ENCODE assay signal across 12 mouse cellular contexts in the genomic region with DNA sequence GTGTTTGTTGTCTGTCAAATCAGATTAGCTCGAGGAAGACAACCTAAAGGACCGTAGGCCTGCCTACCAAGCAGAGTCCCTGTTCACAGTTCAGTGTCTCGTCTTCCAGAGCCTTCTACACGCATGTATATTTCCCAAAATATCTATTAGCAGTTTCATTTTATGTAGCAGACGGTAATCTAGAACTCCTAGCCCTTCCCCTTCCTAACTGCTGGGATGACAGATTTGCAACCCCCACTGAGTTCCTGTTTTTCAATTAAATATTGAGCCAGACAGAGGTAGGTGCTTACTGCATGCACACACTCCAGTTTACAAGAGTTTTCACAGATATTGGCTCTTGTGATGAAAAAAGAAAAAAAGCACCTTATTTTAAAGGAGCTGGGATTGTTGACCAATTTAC. TPM values are rescaled to one million over a fixed set of nuclear protein-coding genes. Genes with fewer than 3 reads are reported as not detected.
DNase-seq lines count a peak whose midpoint lies in the region; ATAC-seq and TF ChIP-seq lines count a peak whose summit lies in the region.
"Had no signal": no experiment of that assay in that cellular context is flagged by ENCODE, and none has a peak within 500 bp of the region (broad histone marks: within the 10 kb centered on the region; RNA-seq: fewer than 3 reads in every experiment).

No protein-coding gene starts in this region.

- H3K4me1 ChIP-seq in forebrain, embryonic 10.5 days = peaks cover 54% of the 10 kb centered on the region
- peaks cover 45% of the 10 kb centered on the region for H3K4me1 ChIP-seq in forebrain, embryonic 12.5 days
- no peaks in the 10 kb centered on the region for H3K4me1 ChIP-seq in kidney, adult 2 months (ENCODE audit: control insufficient read depth, insufficient read depth, low read length)
- H3K4me1 ChIP-seq in neural tube, embryonic 13.5 days (replicated peaks) = peaks cover 44% of the 10 kb centered on the region
- peaks cover 33% of the 10 kb centered on the region for H3K4me1 ChIP-seq in neural tube, embryonic 15.5 days

- no peak overlapping the region for H3K4me2 ChIP-seq in forebrain, embryonic 12.5 days
- H3K4me2 ChIP-seq in neural tube, embryonic 13.5 days = no peak overlapping the region
- H3K4me2 ChIP-seq in neural tube, embryonic 15.5 days = no peak overlapping the region
- H3K4me2 ChIP-seq: limb, embryonic 15.5 days had no signal

- ATAC-seq in forebrain, embryonic 12.5 days (ENCODE audit: low FRiP score) = no peak
- ATAC-seq in neural tube, embryonic 13.5 days (ENCODE audit: low read depth) = no peak
- ATAC-seq in neural tube, embryonic 15.5 days (ENCODE audit: low FRiP score) = no peak

- peak overlapping the region; percentile 90 for H3K27ac ChIP-seq in forebrain, embryonic 10.5 days
- H3K27ac ChIP-seq in forebrain, embryonic 12.5 days = no peak overlapping the region
- peak overlapping the region; percentile 58; the same call in 1 of the 2 replicates for H3K27ac ChIP-seq in kidney, adult 2 months (ENCODE audit: insufficient read depth, low read depth, low read length)
- H3K27ac ChIP-seq in neural tube, embryonic 13.5 days (replicated peaks) = peak overlapping the region; percentile 18; the same call in 1 of the 2 replicates
- peak overlapping the region; percentile 3; the same call in 1 of the 2 replicates for H3K27ac ChIP-seq in neural tube, embryonic 15.5 days (replicated peaks)
- H3K27ac ChIP-seq: limb, embryonic 15.5 days had no signal

- no peak for TF ChIP-seq CTCF in kidney, adult 2 months (conservative IDR thresholded peaks at IDR 0.05; ENCODE audit: insufficient read depth, insufficient read length, low read depth, low read length)

- no peak for DNase-seq in forebrain, embryonic 10.5 days (ENCODE audit: extremely low spot score, low spot score)
- no peak for DNase-seq in kidney, adult 2 months
- DNase-seq in kidney, adult 11 months = no peak
- DNase-seq in neural tube, embryonic 10.5 days (ENCODE audit: extremely low spot score, low spot score) = no peak
- DNase-seq in right cerebral cortex, postnatal 25 days = no peak
- DNase-seq: lung, postnatal 10 days; right cerebral cortex, postnatal 4 days; thymus, postnatal 36 days had no signal

- H3K9ac ChIP-seq in forebrain, embryonic 12.5 days = no peak overlapping the region
- no peak overlapping the region for H3K9ac ChIP-seq in neural tube, embryonic 13.5 days
- no peak overlapping the region for H3K9ac ChIP-seq in neural tube, embryonic 15.5 days (replicated peaks)
- H3K9ac ChIP-seq: limb, embryonic 15.5 days had no signal

- H3K9me3 ChIP-seq in forebrain, embryonic 10.5 days = no peaks in the 10 kb centered on the region
- no peaks in the 10 kb centered on the region for H3K9me3 ChIP-seq in forebrain, embryonic 12.5 days
- H3K9me3 ChIP-seq in neural tube, embryonic 13.5 days = no peaks in the 10 kb centered on the region
- no peaks in the 10 kb centered on the region for H3K9me3 ChIP-seq in neural tube, embryonic 15.5 days (replicated peaks)
- H3K9me3 ChIP-seq: limb, embryonic 15.5 days had no signal

- H3K27me3 ChIP-seq in forebrain, embryonic 10.5 days (ENCODE audit: poor library complexity, severe bottlenecking) = no peaks in the 10 kb centered on the region
- no peaks in the 10 kb centered on the region for H3K27me3 ChIP-seq in forebrain, embryonic 12.5 days
- H3K27me3 ChIP-seq in kidney, adult 2 months (replicated peaks; ENCODE audit: control insufficient read depth, insufficient read depth, low read length) = no peaks in the 10 kb centered on the region
- H3K27me3 ChIP-seq in neural tube, embryonic 13.5 days = peaks cover 4% of the 10 kb centered on the region; the same call in 1 of the 2 replicates
- no peaks in the 10 kb centered on the region for H3K27me3 ChIP-seq in neural tube, embryonic 15.5 days (replicated peaks)
- H3K27me3 ChIP-seq: limb, embryonic 15.5 days had no signal

- WGBS in forebrain, embryonic 10.5 days = 55% methylated on average over 5 of the region's 5 CpGs
- WGBS in forebrain, embryonic 12.5 days = 37% methylated on average over 5 of the region's 5 CpGs
- WGBS in kidney, adult 2 months = 55% methylated on average over 5 of the region's 5 CpGs
- WGBS in neural tube, embryonic 13.5 days = 66% methylated on average over 5 of the region's 5 CpGs
- WGBS in neural tube, embryonic 15.5 days = 58% methylated on average over 5 of the region's 5 CpGs

- no peaks in the 10 kb centered on the region for H3K36me3 ChIP-seq in forebrain, embryonic 10.5 days (replicated peaks)
- H3K36me3 ChIP-seq in forebrain, embryonic 12.5 days (replicated peaks) = no peaks in the 10 kb centered on the region
- H3K36me3 ChIP-seq in kidney, adult 2 months (ENCODE audit: control insufficient read depth, insufficient read depth, low read length) = no peaks in the 10 kb centered on the region
- no peaks in the 10 kb centered on the region for H3K36me3 ChIP-seq in neural tube, embryonic 13.5 days
- H3K36me3 ChIP-seq in neural tube, embryonic 15.5 days = no peaks in the 10 kb centered on the region
- H3K36me3 ChIP-seq: limb, embryonic 15.5 days had no signal

- no peak overlapping the region for H3K4me3 ChIP-seq in forebrain, embryonic 10.5 days
- no peak overlapping the region for H3K4me3 ChIP-seq in forebrain, embryonic 12.5 days (replicated peaks)
- H3K4me3 ChIP-seq in kidney, adult 2 months (ENCODE audit: insufficient read depth, low read depth, low read length) = no peak overlapping the region
- no peak overlapping the region for H3K4me3 ChIP-seq in neural tube, embryonic 13.5 days
- H3K4me3 ChIP-seq in neural tube, embryonic 15.5 days (replicated peaks) = no peak overlapping the region
- H3K4me3 ChIP-seq: limb, embryonic 15.5 days had no signal

- no peak for TF ChIP-seq POLR2A in kidney, adult 2 months (IDR thresholded peaks at IDR 0.05; ENCODE audit: low read depth, low read length)

RNA-seq across cellular contexts. Expression of a gene that starts 16.7 kb away (rescaled TPM):
- polyA plus RNA-seq in forebrain, embryonic 10.5 days (2016; fragmentation: Nextera tagmentation; extraction: Ambion mirVana) = 16.2 and 16.3 TPM in 2 replicates
- 18.2 and 18.5 TPM in 2 replicates for polyA plus RNA-seq in forebrain, embryonic 12.5 days (2016; fragmentation: Nextera tagmentation; extraction: Ambion mirVana)
- 28.9 and 31.5 TPM in 2 replicates for polyA plus RNA-seq in kidney, adult 2 months (2012; rRNA removed)
- polyA plus RNA-seq in neural tube, embryonic 13.5 days (2015; fragmentation: Nextera tagmentation; extraction: Ambion mirVana) = 21.1 and 22.0 TPM in 2 replicates
- polyA plus RNA-seq in neural tube, embryonic 15.5 days (2015; fragmentation: Nextera tagmentation; extraction: Ambion mirVana) = 25.6 and 29.9 TPM in 2 replicates

RNA-seq across cellular contexts. Expression of a gene that starts 52.3 kb away (rescaled TPM):
- polyA plus RNA-seq in forebrain, embryonic 10.5 days (2016; fragmentation: Nextera tagmentation; extraction: Ambion mirVana) = 48.3 and 48.9 TPM in 2 replicates
- polyA plus RNA-seq in forebrain, embryonic 12.5 days (2016; fragmentation: Nextera tagmentation; extraction: Ambion mirVana) = 53.4 and 54.7 TPM in 2 replicates
- polyA plus RNA-seq in kidney, adult 2 months (2012; rRNA removed) = 11.5 TPM in 2 replicates
- 54.0 and 54.1 TPM in 2 replicates for polyA plus RNA-seq in neural tube, embryonic 13.5 days (2015; fragmentation: Nextera tagmentation; extraction: Ambion mirVana)
- 50.0 and 50.2 TPM in 2 replicates for polyA plus RNA-seq in neural tube, embryonic 15.5 days (2015; fragmentation: Nextera tagmentation; extraction: Ambion mirVana)

RNA-seq across cellular contexts. Expression of a gene that starts 52.3 kb away (rescaled TPM):
- polyA plus RNA-seq in forebrain, embryonic 10.5 days (2016; fragmentation: Nextera tagmentation; extraction: Ambion mirVana) = 90.1 and 90.5 TPM in 2 replicates
- 116 and 122 TPM in 2 replicates for polyA plus RNA-seq in forebrain, embryonic 12.5 days (2016; fragmentation: Nextera tagmentation; extraction: Ambion mirVana)
- polyA plus RNA-seq in kidney, adult 2 months (2012; rRNA removed) = 18.2 and 20.9 TPM in 2 replicates
- polyA plus RNA-seq in neural tube, embryonic 13.5 days (2015; fragmentation: Nextera tagmentation; extraction: Ambion mirVana) = 80.5 and 97.9 TPM in 2 replicates
- 66.6 and 70.5 TPM in 2 replicates for polyA plus RNA-seq in neural tube, embryonic 15.5 days (2015; fragmentation: Nextera tagmentation; extraction: Ambion mirVana)
